Mouse (Mus musculus): ENCODE data around the gene Smok3c. TPM values are rescaled to one million over a fixed set of nuclear protein-coding genes. Genes with fewer than 3 reads are reported as not detected.
"Not testable (repeated sequence)": the region's sequence is repeated elsewhere in the genome, so short reads cannot be mapped to it uniquely, and the experiment has no call there.

Smok3c gene
- polyA plus RNA-seq (2015; fragmentation: Nextera tagmentation; extraction: Ambion mirVana), result not detected in 2 replicates

GRCm38 (mm10) chr5:138052894-138053293 is at the start of gene Smok3c:
Gene Smok3c (plus strand): TSS chr5:138053194.
- H3K9ac ChIP-seq; ATAC-seq (ENCODE audit: low FRiP score, low read depth); H3K36me3 ChIP-seq; H3K4me1 ChIP-seq; H3K4me2 ChIP-seq (replicated peaks); H3K27me3 ChIP-seq; H3K9me3 ChIP-seq; H3K27ac ChIP-seq; H3K4me3 ChIP-seq: not testable (repeated sequence)
- WGBS, result no CpG with 5 or more reads among the region's 5 CpGs

GRCm38 (mm10) chr5:138009437-138009836 is 43.6 kb upstream of the Smok3c start:
- Histone ChIP-seq H3K36me3 (no peaks in the 10 kb centered on the region), H3K4me1 (no peaks in the 10 kb centered on the region), H3K27me3 (no peaks in the 10 kb centered on the region), H3K9me3 (no peaks in the 10 kb centered on the region), H3K9ac (no peak overlapping the region), H3K4me3 (no peak overlapping the region), H3K27ac (no peak overlapping the region), H3K4me2 (replicated peaks) (no peak overlapping the region)
- WGBS, result 86% methylated on average over 5 of the region's 5 CpGs
- no peak for ATAC-seq (ENCODE audit: low FRiP score, low read depth)

GRCm38 (mm10) chr5:138012382-138012781 is 40.6 kb upstream of the Smok3c start:
- Histone ChIP-seq H3K4me2 (replicated peaks) (no peak overlapping the region), H3K9me3 (no peaks in the 10 kb centered on the region), H3K36me3 (no peaks in the 10 kb centered on the region), H3K27me3 (no peaks in the 10 kb centered on the region), H3K9ac (no peak overlapping the region), H3K4me1 (no peaks in the 10 kb centered on the region), H3K27ac (no peak overlapping the region), H3K4me3 (no peak overlapping the region)
- 84% methylated on average over 5 of the region's 5 CpGs for WGBS
- ATAC-seq (ENCODE audit: low FRiP score, low read depth), result no peak

- WGBS, result 89% methylated on average over 2 of the region's 2 CpGs
- H3K9ac ChIP-seq, result no peak overlapping the region; the same call in 1 of the 2 replicates
- no peaks in the 10 kb centered on the region for H3K36me3 ChIP-seq
- no peaks in the 10 kb centered on the region for H3K4me1 ChIP-seq
- H3K4me3 ChIP-seq, result no peak overlapping the region
- ATAC-seq (ENCODE audit: low FRiP score, low read depth), result no peak
- no peaks in the 10 kb centered on the region for H3K27me3 ChIP-seq
- no peak overlapping the region for H3K4me2 ChIP-seq (replicated peaks)
- H3K9me3 ChIP-seq, result no peaks in the 10 kb centered on the region
- no peak overlapping the region for H3K27ac ChIP-seq
Observed at GRCm38 (mm10) chr5:138016530-138016929, 36.5 kb upstream of the Smok3c start.

GRCm38 (mm10) chr5:138016997-138017396 is 36.0 kb upstream of the Smok3c start:
- no peak overlapping the region for H3K9ac ChIP-seq
- no peaks in the 10 kb centered on the region for H3K4me1 ChIP-seq
- ATAC-seq (ENCODE audit: low FRiP score, low read depth), result no peak
- no peak overlapping the region for H3K4me2 ChIP-seq (replicated peaks)
- H3K27ac ChIP-seq, result no peak overlapping the region
- no peaks in the 10 kb centered on the region for H3K9me3 ChIP-seq
- no peak overlapping the region for H3K4me3 ChIP-seq
- no peaks in the 10 kb centered on the region for H3K36me3 ChIP-seq
- H3K27me3 ChIP-seq, result no peaks in the 10 kb centered on the region

- 94% methylated on average over 4 of the region's 4 CpGs for WGBS
- not testable (repeated sequence) for H3K4me2 ChIP-seq (replicated peaks); H3K4me3 ChIP-seq; H3K4me1 ChIP-seq; H3K27ac ChIP-seq; H3K36me3 ChIP-seq; ATAC-seq (ENCODE audit: low FRiP score, low read depth); H3K27me3 ChIP-seq; H3K9ac ChIP-seq; H3K9me3 ChIP-seq
Observed at GRCm38 (mm10) chr5:138019577-138019976, 33.4 kb upstream of the Smok3c start.

GRCm38 (mm10) chr5:138020961-138021479 is 32.0 kb upstream of the Smok3c start, which contains the start of the genes Smok3a and Smok3b:
Gene Smok3a (plus strand): TSS chr5:138021261.
Gene Smok3b (plus strand): TSS chr5:138021429.
- 80% methylated on average over 3 of the region's 7 CpGs for WGBS
- H3K9ac ChIP-seq; H3K27me3 ChIP-seq; H3K27ac ChIP-seq; H3K4me3 ChIP-seq; ATAC-seq (ENCODE audit: low FRiP score, low read depth); H3K4me2 ChIP-seq (replicated peaks); H3K4me1 ChIP-seq; H3K36me3 ChIP-seq; H3K9me3 ChIP-seq: not testable (repeated sequence)

- H3K27me3 ChIP-seq, result no peaks in the 10 kb centered on the region
- H3K4me3 ChIP-seq, result no peak overlapping the region
- no peaks in the 10 kb centered on the region for H3K4me1 ChIP-seq
- no peaks in the 10 kb centered on the region for H3K9me3 ChIP-seq
- no peak for ATAC-seq (ENCODE audit: low FRiP score, low read depth)
- H3K36me3 ChIP-seq, result no peaks in the 10 kb centered on the region
- no peak overlapping the region for H3K4me2 ChIP-seq (replicated peaks)
- H3K9ac ChIP-seq, result no peak overlapping the region
- WGBS, result 87% methylated on average over 4 of the region's 4 CpGs
- H3K27ac ChIP-seq, result no peak overlapping the region
Observed at GRCm38 (mm10) chr5:138073803-138074202, 20.8 kb downstream of the Smok3c start.

- no peak for ATAC-seq (ENCODE audit: low FRiP score, low read depth)
- no peak overlapping the region for H3K4me3 ChIP-seq
- no peak overlapping the region for H3K4me2 ChIP-seq (replicated peaks)
- 66% methylated on average over 3 of the region's 3 CpGs for WGBS
- no peaks in the 10 kb centered on the region for H3K27me3 ChIP-seq
- H3K36me3 ChIP-seq, result no peaks in the 10 kb centered on the region
- H3K27ac ChIP-seq, result no peak overlapping the region
- no peaks in the 10 kb centered on the region for H3K9me3 ChIP-seq
- no peaks in the 10 kb centered on the region for H3K4me1 ChIP-seq
- H3K9ac ChIP-seq, result no peak overlapping the region
Observed at GRCm38 (mm10) chr5:138075684-138076083, 22.7 kb downstream of the Smok3c start.

- no peak overlapping the region for H3K9ac ChIP-seq
- no peak overlapping the region for H3K4me3 ChIP-seq
- no peak overlapping the region for H3K4me2 ChIP-seq (replicated peaks)
- ATAC-seq (ENCODE audit: low FRiP score, low read depth), result no peak
- H3K27me3 ChIP-seq, result no peaks in the 10 kb centered on the region
- H3K27ac ChIP-seq, result no peak overlapping the region
- WGBS, result 45% methylated on average over 2 of the region's 2 CpGs
- no peaks in the 10 kb centered on the region for H3K36me3 ChIP-seq
- H3K9me3 ChIP-seq, result no peaks in the 10 kb centered on the region
- no peaks in the 10 kb centered on the region for H3K4me1 ChIP-seq
Observed at GRCm38 (mm10) chr5:138076148-138076547, 23.2 kb downstream of the Smok3c start.

- H3K36me3 ChIP-seq, result no peaks in the 10 kb centered on the region
- no peak overlapping the region for H3K9ac ChIP-seq
- no peak for ATAC-seq (ENCODE audit: low FRiP score, low read depth)
- H3K9me3 ChIP-seq, result no peaks in the 10 kb centered on the region
- H3K4me1 ChIP-seq, result peaks cover 3% of the 10 kb centered on the region; the same call in 1 of the 2 replicates
- WGBS, result 88% methylated on average over 5 of the region's 5 CpGs
- no peak overlapping the region for H3K4me3 ChIP-seq
- H3K4me2 ChIP-seq (replicated peaks), result no peak overlapping the region
- H3K27ac ChIP-seq, result no peak overlapping the region
- H3K27me3 ChIP-seq, result no peaks in the 10 kb centered on the region
Observed at GRCm38 (mm10) chr5:138080456-138080855, 27.5 kb downstream of the Smok3c start.

GRCm38 (mm10) chr5:138081446-138081845 is 28.5 kb downstream of the Smok3c start:
- H3K4me2 ChIP-seq (replicated peaks), result no peak overlapping the region
- H3K4me3 ChIP-seq, result no peak overlapping the region
- H3K36me3 ChIP-seq, result no peaks in the 10 kb centered on the region
- no peaks in the 10 kb centered on the region for H3K9me3 ChIP-seq
- no peaks in the 10 kb centered on the region for H3K27me3 ChIP-seq
- H3K27ac ChIP-seq, result no peak overlapping the region
- peaks cover 4% of the 10 kb centered on the region for H3K4me1 ChIP-seq
- 85% methylated on average over 9 of the region's 9 CpGs for WGBS
- H3K9ac ChIP-seq, result no peak overlapping the region
- no peak for ATAC-seq (ENCODE audit: low FRiP score, low read depth)

- no peak overlapping the region for H3K4me3 ChIP-seq
- WGBS, result 74% methylated on average over 2 of the region's 2 CpGs
- no peak overlapping the region for H3K4me2 ChIP-seq (replicated peaks)
- ATAC-seq (ENCODE audit: low FRiP score, low read depth), result no peak
- H3K36me3 ChIP-seq, result peaks cover 12% of the 10 kb centered on the region
- H3K4me1 ChIP-seq, result peaks cover 9% of the 10 kb centered on the region
- no peak overlapping the region for H3K27ac ChIP-seq
- H3K27me3 ChIP-seq, result no peaks in the 10 kb centered on the region
- H3K9ac ChIP-seq, result no peak overlapping the region
- H3K9me3 ChIP-seq, result no peaks in the 10 kb centered on the region
Observed at GRCm38 (mm10) chr5:138083318-138083900, 30.4 kb downstream of the Smok3c start.

Measured in limb, embryonic 13.5 days (tissue).